Mouse (Mus musculus) liver, embryonic 15.5 days (tissue): Measurements from ENCODE around the gene Satb2. TPM values are rescaled to one million over a fixed set of nuclear protein-coding genes. Genes with fewer than 3 reads are reported as not detected.
A peak's percentile ranks its signal among the peaks of the same experiment; 100 is the strongest.
"Not testable (repeated sequence)": the region's sequence is repeated elsewhere in the genome, so short reads cannot be mapped to it uniquely, and the experiment has no call there.

Experiments
- ATAC-seq: fragments of 200-750 bp; cut with Nextera tagmentation; 2 replicates; pipeline ENCODE4 v1.8.0; 2017; ENCODE audit warnings: moderate number of reproducible peaks, mild to moderate bottlenecking, moderate library complexity; ENCODE audit not compliant: insufficient read depth
- H3K27ac ChIP-seq: fragments of 300-500 bp; sonication (generic); replicated peaks from 2 replicates; pipeline ENCODE4 v1.5.1; 2015; ENCODE audit warnings: mild to moderate bottlenecking, inconsistent platforms
- H3K27me3 ChIP-seq: fragments of 300-500 bp; sonication (generic); 2 replicates; pipeline ENCODE4 v1.6.1; 2015; ENCODE audit warnings: mild to moderate bottlenecking, inconsistent platforms
- H3K36me3 ChIP-seq: fragments of 300-500 bp; sonication (generic); replicated peaks from 2 replicates; pipeline ENCODE4 v1.6.1; 2015; ENCODE audit warnings: moderate library complexity, mild to moderate bottlenecking, inconsistent platforms
- H3K4me1 ChIP-seq: fragments of 300-500 bp; sonication (generic); replicated peaks from 2 replicates; pipeline ENCODE4 v1.6.1; 2015; ENCODE audit warnings: inconsistent platforms
- H3K4me2 ChIP-seq: fragments of 300-500 bp; sonication (generic); 2 replicates; pipeline ENCODE4 v1.6.1; 2015; ENCODE audit warnings: moderate library complexity, mild to moderate bottlenecking, inconsistent platforms
- H3K4me3 ChIP-seq: fragments of 300-500 bp; sonication (generic); replicated peaks from 2 replicates; pipeline ENCODE4 v1.5.1; 2015; ENCODE audit warnings: mild to moderate bottlenecking, inconsistent platforms
- H3K9ac ChIP-seq: fragments of 300-500 bp; sonication (generic); 2 replicates; pipeline ENCODE4 v1.6.1; 2015; ENCODE audit warnings: moderate library complexity, mild to moderate bottlenecking, inconsistent platforms
- H3K9me3 ChIP-seq: fragments of 300-500 bp; sonication (generic); replicated peaks from 2 replicates; pipeline ENCODE4 v1.6.1; 2016; ENCODE audit warnings: inconsistent platforms
- WGBS: fragments of 180-500 bp; shearing (Covaris S2); methylation state at CpG from one replicate; pipeline ENCODE4 v1.1.7; 2015; ENCODE audit warnings: mixed read lengths; ENCODE audit not compliant: insufficient replicate concordance; 5-methylcytosine and 5-hydroxymethylcytosine counted together
- polyA plus RNA-seq: library from polyadenylated mRNA; unstranded; fragments of >200 nt; fragmentation: Nextera tagmentation; extraction: Ambion mirVana; gene quantifications from 2 replicates; pipeline ENCODE4 v1.2.1, GENCODE M21; 2015

Satb2 gene
- polyA plus RNA-seq, 1 experiment from 2014 or later, result 0.02 TPM

GRCm38 (mm10) chr1:56832738-56833137 is 145.7 kb downstream of the Satb2 start:
- Histone ChIP-seq H3K4me1 (no peaks in the 10 kb centered on the region), H3K4me2 (no peak overlapping the region), H3K9ac (no peak overlapping the region), H3K4me3 (no peak overlapping the region), H3K9me3 (no peaks in the 10 kb centered on the region), H3K27ac (no peak overlapping the region), H3K27me3 (no peaks in the 10 kb centered on the region), H3K36me3 (no peaks in the 10 kb centered on the region)
- no peak for ATAC-seq
- WGBS, result 76% methylated on average over 8 of the region's 8 CpGs

DNA sequence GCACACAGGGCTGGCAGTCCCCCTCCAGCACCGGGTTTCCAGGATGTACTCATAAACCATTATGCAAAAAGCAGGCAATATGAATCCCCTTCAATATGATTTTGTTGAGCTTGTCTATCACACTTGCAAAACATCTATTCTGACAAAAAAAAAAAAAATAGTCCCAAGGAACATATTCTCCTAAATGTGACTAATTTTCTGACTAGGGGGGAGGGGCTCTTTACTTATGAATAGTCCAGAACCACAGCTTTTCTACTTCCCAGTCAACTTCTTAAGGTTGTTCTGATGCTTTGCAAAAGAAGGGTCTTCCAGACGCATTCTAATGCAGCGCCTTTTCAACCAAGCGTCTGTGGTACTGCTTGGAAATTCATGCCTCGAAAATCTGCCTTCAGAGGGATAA is 155.7 kb downstream of the Satb2 start:
- Histone ChIP-seq H3K4me3 (no peak overlapping the region), H3K9me3 (no peaks in the 10 kb centered on the region), H3K9ac (no peak overlapping the region), H3K4me1 (no peaks in the 10 kb centered on the region), H3K27ac (no peak overlapping the region), H3K4me2 (no peak overlapping the region), H3K36me3 (no peaks in the 10 kb centered on the region), H3K27me3 (no peaks in the 10 kb centered on the region)
- 77% methylated on average over 5 of the region's 5 CpGs for WGBS
- no peak for ATAC-seq

- Histone ChIP-seq H3K27ac (no peak overlapping the region), H3K9ac (no peak overlapping the region), H3K9me3 (no peaks in the 10 kb centered on the region), H3K27me3 (no peaks in the 10 kb centered on the region), H3K4me2 (no peak overlapping the region), H3K36me3 (no peaks in the 10 kb centered on the region), H3K4me1 (no peaks in the 10 kb centered on the region), H3K4me3 (no peak overlapping the region)
- no peak for ATAC-seq
- 57% methylated on average over 3 of the region's 3 CpGs for WGBS
Measured at GRCm38 (mm10) chr1:56822025-56822424, 156.4 kb downstream of the Satb2 start.

- Histone ChIP-seq H3K9ac (no peak overlapping the region), H3K27me3 (no peaks in the 10 kb centered on the region), H3K27ac (no peak overlapping the region), H3K4me3 (no peak overlapping the region), H3K4me2 (no peak overlapping the region), H3K4me1 (no peaks in the 10 kb centered on the region), H3K9me3 (no peaks in the 10 kb centered on the region), H3K36me3 (no peaks in the 10 kb centered on the region)
- ATAC-seq, result no peak
Measured at GRCm38 (mm10) chr1:56813506-56813905, 164.9 kb downstream of the Satb2 start.

DNA sequence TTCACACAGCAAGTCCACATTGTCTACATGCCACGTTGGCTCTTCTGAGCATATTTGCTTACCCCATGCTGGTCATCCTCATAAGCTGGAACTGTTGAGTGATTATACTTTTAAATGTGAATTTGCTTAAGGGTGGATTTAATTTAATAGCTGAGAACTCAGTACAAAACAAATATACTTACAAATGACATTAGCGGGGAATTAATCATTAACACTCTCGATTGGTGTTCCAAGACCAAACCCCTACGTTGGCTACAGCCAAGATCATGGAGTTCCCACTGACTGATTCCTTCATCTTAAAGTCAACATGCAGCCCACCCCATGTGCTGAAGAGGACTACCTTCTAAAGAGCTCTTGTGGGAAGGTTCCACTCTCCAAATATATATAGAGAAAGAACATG is 165.5 kb downstream of the Satb2 start:
- H3K4me3 ChIP-seq, result no peak overlapping the region
- no peak overlapping the region for H3K27ac ChIP-seq
- no peaks in the 10 kb centered on the region for H3K36me3 ChIP-seq
- H3K9ac ChIP-seq, result no peak overlapping the region
- no peaks in the 10 kb centered on the region for H3K27me3 ChIP-seq
- no peaks in the 10 kb centered on the region for H3K9me3 ChIP-seq
- no peak for ATAC-seq
- H3K4me1 ChIP-seq, result no peaks in the 10 kb centered on the region
- no peak overlapping the region for H3K4me2 ChIP-seq
- WGBS, result 72% methylated on average over 4 of the region's 4 CpGs

- no peak overlapping the region for H3K4me3 ChIP-seq
- H3K4me1 ChIP-seq, result no peaks in the 10 kb centered on the region
- no peaks in the 10 kb centered on the region for H3K36me3 ChIP-seq
- H3K27me3 ChIP-seq, result no peaks in the 10 kb centered on the region
- no peak overlapping the region for H3K9ac ChIP-seq
- 69% methylated on average over 3 of the region's 3 CpGs for WGBS
- no peak for ATAC-seq
- no peak overlapping the region for H3K4me2 ChIP-seq
- H3K9me3 ChIP-seq, result no peaks in the 10 kb centered on the region
- no peak overlapping the region for H3K27ac ChIP-seq
Measured at GRCm38 (mm10) chr1:56811486-56811885, 167.0 kb downstream of the Satb2 start.

- Histone ChIP-seq H3K4me3 (no peak overlapping the region), H3K36me3 (no peaks in the 10 kb centered on the region), H3K4me1 (no peaks in the 10 kb centered on the region), H3K27ac (no peak overlapping the region), H3K9ac (no peak overlapping the region), H3K27me3 (no peaks in the 10 kb centered on the region), H3K4me2 (no peak overlapping the region), H3K9me3 (no peaks in the 10 kb centered on the region)
- WGBS, result 64% methylated on average over 5 of the region's 5 CpGs
- no peak for ATAC-seq
Measured at GRCm38 (mm10) chr1:56806006-56806405, 172.4 kb downstream of the Satb2 start.

- no peaks in the 10 kb centered on the region for H3K9me3 ChIP-seq
- ATAC-seq, result no peak
- H3K27me3 ChIP-seq, result no peaks in the 10 kb centered on the region
- no peaks in the 10 kb centered on the region for H3K4me1 ChIP-seq
- no peaks in the 10 kb centered on the region for H3K36me3 ChIP-seq
- H3K4me2 ChIP-seq, result no peak overlapping the region
- no peak overlapping the region for H3K27ac ChIP-seq
- H3K9ac ChIP-seq, result no peak overlapping the region
- no peak overlapping the region for H3K4me3 ChIP-seq
- 72% methylated on average over 7 of the region's 7 CpGs for WGBS
Measured at GRCm38 (mm10) chr1:56800611-56801010, 177.8 kb downstream of the Satb2 start.

DNA sequence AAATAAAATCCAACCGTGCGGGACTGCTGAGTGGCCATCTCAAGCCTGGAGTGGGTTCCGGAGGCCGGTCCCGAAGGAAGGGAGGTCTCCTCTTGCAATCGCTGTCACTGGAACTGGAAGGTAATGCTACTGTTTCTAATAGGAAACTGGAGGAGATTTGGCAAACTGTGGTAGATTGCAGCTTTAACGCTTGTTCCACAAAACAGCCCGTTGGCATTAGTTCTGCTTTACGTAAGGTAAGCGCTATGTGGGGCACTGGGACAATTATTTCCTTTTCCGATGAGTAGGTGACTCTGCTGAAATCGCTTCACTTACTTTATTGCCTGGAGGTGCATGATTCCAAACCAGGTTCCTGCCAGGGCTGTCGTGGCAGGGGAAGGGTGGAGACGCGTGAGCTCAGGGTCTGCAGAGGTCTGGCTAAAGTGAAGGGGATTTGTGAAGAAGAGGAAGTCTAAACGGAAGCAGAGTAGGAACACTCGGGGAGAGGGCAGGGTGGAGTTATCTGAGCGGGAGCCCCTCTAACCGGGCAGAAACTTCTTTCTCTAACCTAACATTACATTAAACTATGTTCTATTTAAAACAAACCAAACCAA is 183.3 kb downstream of the Satb2 start:
- no peak overlapping the region for H3K9ac ChIP-seq
- H3K9me3 ChIP-seq, result no peaks in the 10 kb centered on the region
- no peaks in the 10 kb centered on the region for H3K27me3 ChIP-seq
- 40% methylated on average over 19 of the region's 19 CpGs for WGBS
- ATAC-seq, result no peak
- H3K4me1 ChIP-seq, result no peaks in the 10 kb centered on the region
- no peak overlapping the region for H3K27ac ChIP-seq
- peak overlapping the region; percentile 10; the same call in 1 of the 2 replicates for H3K4me2 ChIP-seq
- no peak overlapping the region for H3K4me3 ChIP-seq
- no peaks in the 10 kb centered on the region for H3K36me3 ChIP-seq

- no peak overlapping the region for H3K4me2 ChIP-seq
- H3K36me3 ChIP-seq, result no peaks in the 10 kb centered on the region
- H3K4me3 ChIP-seq, result no peak overlapping the region
- H3K27ac ChIP-seq, result no peak overlapping the region
- ATAC-seq, result no peak
- H3K4me1 ChIP-seq, result no peaks in the 10 kb centered on the region
- no peak overlapping the region for H3K9ac ChIP-seq
- 38% methylated on average over 2 of the region's 2 CpGs for WGBS
- no peaks in the 10 kb centered on the region for H3K27me3 ChIP-seq
- H3K9me3 ChIP-seq, result no peaks in the 10 kb centered on the region
Measured at GRCm38 (mm10) chr1:56789641-56790040, 188.8 kb downstream of the Satb2 start.

GRCm38 (mm10) chr1:56782139-56782538 is 196.3 kb downstream of the Satb2 start:
- peak; percentile 90 for ATAC-seq
- H3K27ac ChIP-seq, H3K36me3 ChIP-seq, H3K27me3 ChIP-seq, H3K4me1 ChIP-seq, H3K9me3 ChIP-seq, H3K4me3 ChIP-seq, H3K9ac ChIP-seq, H3K4me2 ChIP-seq: not testable (repeated sequence)
- WGBS, result 72% methylated on average over 13 of the region's 13 CpGs

DNA sequence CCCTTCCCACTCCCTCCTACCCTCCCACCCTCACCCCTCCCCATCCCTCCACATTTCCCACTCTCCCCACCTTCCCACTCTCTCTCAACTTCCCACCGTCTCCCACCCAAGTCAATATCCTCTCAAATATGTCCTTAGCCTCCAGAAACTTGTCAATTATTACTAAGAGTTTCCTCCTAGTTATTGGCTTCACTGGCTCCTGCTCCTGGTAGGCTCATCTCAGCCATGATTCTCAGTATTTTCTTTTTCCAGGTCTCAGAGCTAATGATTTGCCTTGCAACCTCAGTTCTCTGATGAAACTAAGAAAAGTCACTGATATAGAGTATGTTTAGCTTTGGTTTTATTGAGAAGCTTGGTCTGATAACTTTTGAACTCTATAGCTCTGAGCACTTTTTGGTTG is 214.2 kb downstream of the Satb2 start:
- Histone ChIP-seq H3K4me3 (no peak overlapping the region), H3K4me2 (no peak overlapping the region), H3K27ac (no peak overlapping the region), H3K36me3 (no peaks in the 10 kb centered on the region), H3K4me1 (no peaks in the 10 kb centered on the region), H3K27me3 (no peaks in the 10 kb centered on the region), H3K9ac (no peak overlapping the region), H3K9me3 (no peaks in the 10 kb centered on the region)
- WGBS, result 50% methylated on average over 1 of the region's 1 CpGs
- no peak for ATAC-seq
